Mouse (Mus musculus): ENCODE data around the gene Lancl3. TPM values are rescaled to one million over a fixed set of nuclear protein-coding genes. Genes with fewer than 3 reads are reported as not detected.

Lancl3 gene
- 0.41 and 0.44 TPM in 2 replicates for polyA plus RNA-seq (2015; fragmentation: Nextera tagmentation; extraction: Ambion mirVana)

DNA sequence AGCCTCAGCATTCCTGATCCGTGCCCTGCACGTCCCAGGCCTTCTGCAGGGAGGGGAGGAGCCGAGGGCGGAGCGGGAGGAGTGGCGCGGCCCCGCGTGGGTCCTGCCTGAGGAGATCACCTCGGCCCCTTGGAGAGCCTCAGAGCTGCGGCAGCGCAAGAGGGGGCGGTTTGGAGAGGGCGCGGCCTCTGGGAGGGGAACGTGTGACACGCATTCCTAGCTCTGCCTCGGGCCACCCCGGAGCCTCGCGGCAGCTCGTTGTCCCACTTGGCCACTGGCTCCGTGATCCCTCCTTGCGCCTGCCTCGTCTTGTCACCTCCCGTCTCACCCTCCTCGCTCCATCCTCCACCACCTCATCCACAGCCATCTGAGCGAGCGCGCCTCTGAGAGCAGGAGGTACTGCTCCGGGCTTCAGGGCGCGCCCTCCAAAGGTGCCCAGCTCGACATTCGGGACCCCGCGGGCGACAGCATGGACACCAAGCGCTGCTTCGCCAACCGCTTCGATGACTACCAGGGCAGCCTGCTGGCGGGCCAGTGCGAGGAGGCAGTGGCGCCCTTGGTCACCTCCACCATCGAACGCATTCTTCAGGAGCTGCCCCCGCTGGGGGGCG is at the start of gene Lancl3:
Gene Lancl3 (plus strand): TSS at position 142 of the 611 bp plus-strand sequence.

DNA sequence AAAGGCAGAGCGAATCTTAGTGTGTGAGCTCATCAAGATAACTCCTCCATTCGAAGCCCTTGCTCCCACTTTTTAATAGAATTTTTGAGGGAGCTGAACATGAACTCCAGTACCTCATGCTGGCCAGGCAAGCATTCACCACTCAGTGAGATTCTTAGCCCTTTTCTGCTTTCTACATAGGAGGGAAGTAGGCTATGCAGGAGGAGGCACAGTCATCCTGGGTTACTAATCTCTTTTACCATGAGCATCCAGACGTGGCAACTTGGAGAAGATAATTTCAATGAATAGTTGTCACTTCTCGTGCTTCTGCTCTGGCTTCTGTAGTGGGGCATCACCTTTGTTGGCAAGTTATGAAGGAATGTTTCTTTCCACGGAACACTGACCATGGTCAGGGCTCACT is 57.1 kb downstream of the Lancl3 start, which contains the start of gene Gm14862:
Gene Gm14862 (minus strand): TSS at position 134 of the 400 bp plus-strand sequence.

GRCm38 (mm10) chrX:9272460-9273361 is 73.0 kb downstream of the Lancl3 start, which contains the start of gene Xk:
Gene Xk (plus strand): TSS chrX:9272756.

DNA sequence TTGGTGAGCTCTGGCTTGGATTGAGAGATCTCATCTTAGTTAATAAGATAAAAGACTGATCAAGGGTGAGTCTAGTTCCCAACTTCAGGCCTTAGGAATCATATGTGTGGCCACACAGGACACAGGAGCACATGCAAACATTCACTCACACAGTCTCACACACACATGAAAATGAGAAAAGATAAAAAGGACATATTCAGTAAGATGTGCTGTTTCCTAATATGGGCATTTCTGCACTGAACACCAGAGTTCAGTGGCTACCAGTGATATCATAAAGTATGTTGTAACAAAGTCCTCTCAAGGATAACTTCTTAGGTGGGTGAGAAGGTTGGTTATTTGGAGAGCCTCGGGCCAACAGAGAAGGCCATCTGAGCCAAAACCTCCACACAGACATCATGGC is 83.8 kb downstream of the Lancl3 start, which contains the start of gene H2al1m:
Gene H2al1m (plus strand): TSS at position 301 of the 400 bp plus-strand sequence.

Other genes starting within 250 kb of the Lancl3 start
- gene Fthl17b, start 236.9 kb upstream of the Lancl3 start, polyA plus RNA-seq (2015; fragmentation: Nextera tagmentation; extraction: Ambion mirVana): not detected in 2 replicates
- gene Fthl17c, start 223.3 kb upstream of the Lancl3 start, polyA plus RNA-seq (2015; fragmentation: Nextera tagmentation; extraction: Ambion mirVana): not detected in 2 replicates
- not detected in 2 replicates for gene Fthl17d, start 213.1 kb upstream of the Lancl3 start, polyA plus RNA-seq (2015; fragmentation: Nextera tagmentation; extraction: Ambion mirVana)
- gene Fthl17e, start 166.4 kb upstream of the Lancl3 start, polyA plus RNA-seq (2015; fragmentation: Nextera tagmentation; extraction: Ambion mirVana): not detected in 2 replicates
- gene Fthl17f, start 136.9 kb upstream of the Lancl3 start, polyA plus RNA-seq (2015; fragmentation: Nextera tagmentation; extraction: Ambion mirVana): not detected in 2 replicates
- gene 4930402K13Rik, start 95.3 kb upstream of the Lancl3 start, polyA plus RNA-seq (2015; fragmentation: Nextera tagmentation; extraction: Ambion mirVana): not detected in 2 replicates
- not detected in 2 replicates for gene Gm14862, start 57.0 kb downstream of the Lancl3 start, polyA plus RNA-seq (2015; fragmentation: Nextera tagmentation; extraction: Ambion mirVana)
- 2.6 and 3.6 TPM in 2 replicates for gene Xk, start 72.9 kb downstream of the Lancl3 start, polyA plus RNA-seq (2015; fragmentation: Nextera tagmentation; extraction: Ambion mirVana)
- gene H2al1m, start 83.9 kb downstream of the Lancl3 start, polyA plus RNA-seq (2015; fragmentation: Nextera tagmentation; extraction: Ambion mirVana): not detected in 2 replicates
- not detected in 2 replicates for gene H2al1k, start 150.7 kb downstream of the Lancl3 start, polyA plus RNA-seq (2015; fragmentation: Nextera tagmentation; extraction: Ambion mirVana)

Measured in skeletal muscle tissue, postnatal 0 days (tissue).